Comparison of ENCODE assay signal across 29 mouse cellular contexts in the genomic region with DNA sequence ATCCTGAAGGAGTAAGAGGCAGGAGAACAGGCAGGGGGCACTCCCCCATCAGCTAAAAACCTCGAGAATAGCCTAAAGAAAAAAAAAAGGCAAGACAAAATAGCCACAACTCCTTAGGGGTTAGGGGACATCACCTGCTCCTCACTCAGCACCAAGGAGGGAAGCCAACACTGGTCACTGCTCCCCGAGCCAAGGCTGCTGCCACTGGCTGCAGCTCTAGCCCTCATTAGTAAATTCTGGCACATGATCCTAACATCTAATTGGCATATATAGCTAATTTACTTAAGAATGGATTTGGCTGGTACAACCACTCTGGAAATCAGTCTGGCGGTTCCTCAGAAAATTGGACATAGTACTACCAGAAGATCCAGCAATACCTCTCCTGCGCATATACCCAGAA.
DNase-seq lines count a peak whose midpoint lies in the region; ATAC-seq and TF ChIP-seq lines count a peak whose summit lies in the region.
"Had no signal": no experiment of that assay in that cellular context is flagged by ENCODE, and none has a peak within 500 bp of the region (broad histone marks: within the 10 kb centered on the region; RNA-seq: fewer than 3 reads in every experiment).

No protein-coding gene starts in this region.

- TF ChIP-seq RAD21 in CH12.LX (IDR thresholded peaks at IDR 0.05; ENCODE audit: low read depth, low read length) = no peak; the same call in 1 of the 2 replicates

- no peak overlapping the region for H3K4me2 ChIP-seq in forebrain, embryonic 14.5 days (ENCODE audit: low read length)
- no peak overlapping the region for H3K4me2 ChIP-seq in forebrain, embryonic 12.5 days
- H3K4me2 ChIP-seq in CH12.LX (ENCODE audit: insufficient read depth, low read depth, poor library complexity, severe bottlenecking) = no peak overlapping the region
- no peak overlapping the region for H3K4me2 ChIP-seq in lung, postnatal 0 days (replicated peaks; ENCODE audit: low read depth, low read length)
- H3K4me2 ChIP-seq: embryonic facial prominence, embryonic 12.5 days; embryonic facial prominence, embryonic 15.5 days; heart, embryonic 13.5 days; hindbrain, embryonic 14.5 days had no signal

- H3K4me1 ChIP-seq in forebrain, embryonic 14.5 days (ENCODE audit: control insufficient read depth, insufficient read depth, low read length) = no peaks in the 10 kb centered on the region
- H3K4me1 ChIP-seq in forebrain, embryonic 12.5 days = peaks cover 8% of the 10 kb centered on the region
- no peaks in the 10 kb centered on the region for H3K4me1 ChIP-seq in CH12.LX (ENCODE audit: control insufficient read depth in 1 of 2, insufficient read depth in 2 of 2)
- peaks cover 5% of the 10 kb centered on the region; the same call in 1 of the 2 replicates for H3K4me1 ChIP-seq in lung, postnatal 0 days (ENCODE audit: insufficient read depth, low read depth, low read length)

- DNase-seq in forebrain, embryonic 14.5 days (ENCODE audit: low spot score) = peak; percentile 62
- peak; percentile 26 for DNase-seq in left cerebral cortex, postnatal 4 days
- DNase-seq in left cerebral cortex, adult 11 months (ENCODE audit: low spot score) = no peak
- DNase-seq in CH12.LX (ENCODE audit: extremely low read depth) = no peak
- DNase-seq in brain, embryonic 14.5 days (ENCODE audit: low read depth) = peak; percentile 63
- DNase-seq in lung, postnatal 0 days (ENCODE audit: low spot score) = no peak
- DNase-seq: adrenal gland, adult 2 months; adrenal gland, postnatal 14 days; cerebellum, adult 11-12 months; cerebellum, adult 9-10 months; cerebellum, postnatal 25 days; gastrocnemius, adult 2 months; gastrocnemius, postnatal 14 days; heart, adult 18-20 months; heart, postnatal 14 days; heart, postnatal 4 days; kidney, adult 18-20 months had no signal

- TF ChIP-seq POLR2A in CH12.LX (IDR thresholded peaks at IDR 0.05; ENCODE audit: low read depth, low read length) = no peak
- no peak for TF ChIP-seq POLR2A in brain, embryonic 14.5 days (IDR thresholded peaks at IDR 0.05; ENCODE audit: borderline replicate concordance, extremely low read depth, insufficient read depth, insufficient read length, poor library complexity, severe bottlenecking)

- H3K9ac ChIP-seq in forebrain, embryonic 14.5 days (ENCODE audit: low read length) = no peak overlapping the region
- H3K9ac ChIP-seq in forebrain, embryonic 12.5 days = no peak overlapping the region
- H3K9ac ChIP-seq in CH12.LX (ENCODE audit: insufficient read depth, low read depth) = no peak overlapping the region
- H3K9ac ChIP-seq in lung, postnatal 0 days (replicated peaks; ENCODE audit: low read depth) = no peak overlapping the region
- H3K9ac ChIP-seq: embryonic facial prominence, embryonic 12.5 days; embryonic facial prominence, embryonic 15.5 days; heart, embryonic 13.5 days; hindbrain, embryonic 14.5 days had no signal

- H3K36me3 ChIP-seq in forebrain, embryonic 14.5 days (ENCODE audit: control insufficient read depth, insufficient read depth, low read length) = no peaks in the 10 kb centered on the region
- H3K36me3 ChIP-seq in forebrain, embryonic 12.5 days (replicated peaks) = no peaks in the 10 kb centered on the region
- no peaks in the 10 kb centered on the region for H3K36me3 ChIP-seq in CH12.LX (replicated peaks in 1 of 2; ENCODE audit: control insufficient read depth in 1 of 2, insufficient read depth in 1 of 2, low read length in 1 of 2)
- H3K36me3 ChIP-seq in lung, postnatal 0 days (ENCODE audit: insufficient read depth, low read length) = no peaks in the 10 kb centered on the region
- H3K36me3 ChIP-seq: embryonic facial prominence, embryonic 12.5 days; embryonic facial prominence, embryonic 15.5 days; G1E; heart, embryonic 10.5 days; heart, embryonic 13.5 days had no signal

- intact Hi-C loops in left cerebral cortex, postnatal 4 days (cut with DNase I) = no loop called here

- no peaks in the 10 kb centered on the region for H3K27me3 ChIP-seq in forebrain, embryonic 14.5 days (replicated peaks; ENCODE audit: control insufficient read depth, insufficient read depth, low read length)
- no peaks in the 10 kb centered on the region for H3K27me3 ChIP-seq in forebrain, embryonic 12.5 days
- peaks cover 82% of the 10 kb centered on the region for H3K27me3 ChIP-seq in CH12.LX (replicated peaks)
- H3K27me3 ChIP-seq in lung, postnatal 0 days (replicated peaks; ENCODE audit: insufficient read depth, low read length) = no peaks in the 10 kb centered on the region
- H3K27me3 ChIP-seq: embryonic facial prominence, embryonic 12.5 days; embryonic facial prominence, embryonic 15.5 days; heart, embryonic 13.5 days; Patski had no signal

- WGBS in forebrain, embryonic 14.5 days = 60% methylated on average over 4 of the region's 4 CpGs
- WGBS in forebrain, embryonic 12.5 days = 84% methylated on average over 4 of the region's 4 CpGs
- 75% methylated on average over 4 of the region's 4 CpGs for WGBS in lung, postnatal 0 days

- TF ChIP-seq CTCF in CH12.LX (conservative IDR thresholded peaks at IDR 0.05 in 1 of 2, IDR thresholded peaks at IDR 0.05 in 1 of 2; ENCODE audit: low read depth in 2 of 2, low read length in 2 of 2) = peak in 1 of 2 experiments; percentile 11; a peak in 1 of 4 replicates
- no peak for TF ChIP-seq CTCF in brain, embryonic 14.5 days (IDR thresholded peaks at IDR 0.05; ENCODE audit: borderline replicate concordance, extremely low read depth, insufficient read depth, insufficient read length)
- TF ChIP-seq CTCF in lung, postnatal 0 days (IDR thresholded peaks at IDR 0.05) = no peak

- in situ Hi-C loops in CH12.LX (cut with MboI; ENCODE audit: low pct_ligation_motif_present, low pct_unique_long_range_greater_than_20kb, low sequenced_read_pairs) = no loop called here

- ATAC-seq in forebrain, embryonic 14.5 days = 0 out of 2 replicates have a peak, but pooled peaks have one; percentile 54
- no peak for ATAC-seq in forebrain, embryonic 12.5 days (ENCODE audit: low FRiP score)
- no peak for ATAC-seq in lung, postnatal 0 days
- no peak for ATAC-seq in CD4-positive, CD25-positive, alpha-beta regulatory T cell, adult 4 months
- ATAC-seq: hindbrain, postnatal 0 days; inflammation-experienced regulatory T-cells, adult 6 months; intestine, embryonic 16.5 days; Patski had no signal

- no peaks in the 10 kb centered on the region for H3K79me2 ChIP-seq in CH12.LX (replicated peaks; ENCODE audit: control insufficient read depth, extremely low read depth, insufficient read depth, poor library complexity, severe bottlenecking)

- H3K4me3 ChIP-seq in forebrain, embryonic 14.5 days (ENCODE audit: low read depth, low read length) = no peak overlapping the region
- no peak overlapping the region for H3K4me3 ChIP-seq in forebrain, embryonic 12.5 days (replicated peaks)
- no peak overlapping the region for H3K4me3 ChIP-seq in CH12.LX (replicated peaks in 1 of 3; ENCODE audit: low read depth in 2 of 3, low read length in 2 of 3, poor library complexity in 1 of 3)
- H3K4me3 ChIP-seq in lung, postnatal 0 days (ENCODE audit: low read depth, low read length) = no peak overlapping the region
- H3K4me3 ChIP-seq: embryonic facial prominence, embryonic 12.5 days; embryonic facial prominence, embryonic 15.5 days; gastrocnemius, adult 2 months; heart, embryonic 10.5 days; heart, embryonic 13.5 days had no signal

- no peak overlapping the region for H3K27ac ChIP-seq in forebrain, embryonic 14.5 days (ENCODE audit: low read depth, low read length)
- no peak overlapping the region for H3K27ac ChIP-seq in forebrain, embryonic 12.5 days
- no peak overlapping the region for H3K27ac ChIP-seq in CH12.LX (ENCODE audit: insufficient read depth, low read depth)
- no peak overlapping the region for H3K27ac ChIP-seq in lung, postnatal 0 days (ENCODE audit: low read length)
- H3K27ac ChIP-seq: embryonic facial prominence, embryonic 12.5 days; embryonic facial prominence, embryonic 15.5 days; gastrocnemius, adult 2 months; heart, embryonic 10.5 days; heart, embryonic 13.5 days; hindbrain, embryonic 14.5 days; hindbrain, postnatal 0 days had no signal

- TF ChIP-seq EP300 in CH12.LX (IDR thresholded peaks at IDR 0.05; ENCODE audit: low read length) = no peak
- TF ChIP-seq EP300 in lung, postnatal 0 days (IDR thresholded peaks at IDR 0.05) = no peak

- dilution Hi-C loops in CH12.LX (cut with MboI; ENCODE audit: extremely low pct_ligation_motif_present, extremely low pct_unique_long_range_greater_than_20kb, low sequenced_read_pairs) = no loop called here

- no peaks in the 10 kb centered on the region for H3K9me3 ChIP-seq in forebrain, embryonic 14.5 days (replicated peaks; ENCODE audit: control insufficient read depth, low read length)
- no peaks in the 10 kb centered on the region for H3K9me3 ChIP-seq in forebrain, embryonic 12.5 days
- H3K9me3 ChIP-seq in CH12.LX (replicated peaks; ENCODE audit: low read length) = no peaks in the 10 kb centered on the region
- no peaks in the 10 kb centered on the region for H3K9me3 ChIP-seq in lung, postnatal 0 days (ENCODE audit: low read length)
- H3K9me3 ChIP-seq: embryonic facial prominence, embryonic 12.5 days; embryonic facial prominence, embryonic 15.5 days; G1E; heart, embryonic 10.5 days; heart, embryonic 13.5 days had no signal

TF ChIP-seq in CH12.LX, 34 proteins besides CTCF, POLR2A, EP300 and RAD21:
- TF ChIP-seq CHD2 (IDR thresholded peaks at IDR 0.05; ENCODE audit: low read length) (no peak), SMC3 (IDR thresholded peaks at IDR 0.05; ENCODE audit: low read depth, low read length) (peak; percentile 25; the same call in 1 of the 2 replicates), ZMIZ1 (IDR thresholded peaks at IDR 0.05; ENCODE audit: low read depth, low read length) (no peak), JUND (conservative IDR thresholded peaks at IDR 0.05; ENCODE audit: low read depth, low read length) (no peak), TCF12 (IDR thresholded peaks at IDR 0.05; ENCODE audit: low read depth, low read length) (no peak), ETS1 (conservative IDR thresholded peaks at IDR 0.05; ENCODE audit: low read depth, low read length) (no peak), RCOR1 (conservative IDR thresholded peaks at IDR 0.05; ENCODE audit: low read depth, low read length) (no peak), ZNF384 (IDR thresholded peaks at IDR 0.05; ENCODE audit: low read depth, low read length) (peak; percentile 82)
TF ChIP-seq in CH12.LX: peak in this region for 2.

Comparison
In these comparisons a context has a peak if more than half of its experiments do, and no peak if none do; other contexts are left out.
1. DNase-seq: peak in forebrain, embryonic 14.5 days (single experiment), left cerebral cortex, postnatal 4 days (single experiment) and brain, embryonic 14.5 days (single experiment); none in left cerebral cortex, adult 11 months (single experiment), CH12.LX (single experiment) and lung, postnatal 0 days (single experiment).